Mouse (Mus musculus): ENCODE data around the gene Ptgs1. TPM values are rescaled to one million over a fixed set of nuclear protein-coding genes. Genes with fewer than 3 reads are reported as not detected.

The Ptgs1 gene
- polyA plus RNA-seq, 1 experiment: 0.09 TPM

- no peaks in the 10 kb centered on the region for H3K27me3 ChIP-seq (ENCODE audit: control insufficient read depth)
- no peaks in the 10 kb centered on the region for H3K36me3 ChIP-seq (ENCODE audit: control insufficient read depth)
- H3K9me3 ChIP-seq (ENCODE audit: control insufficient read depth, low read length): no peaks in the 10 kb centered on the region
- TF ChIP-seq TAL1 (IDR thresholded peaks at IDR 0.05; ENCODE audit: low read length): no peak
- TF ChIP-seq GATA1 (IDR thresholded peaks at IDR 0.05; ENCODE audit: low read length): no peak
- H3K4me3 ChIP-seq (replicated peaks): no peak overlapping the region
- no peaks in the 10 kb centered on the region for H3K4me1 ChIP-seq (ENCODE audit: control insufficient read depth)
Observed at GRCm38 (mm10) chr2:36220106-36220505, 10.1 kb upstream of the Ptgs1 start.

- TF ChIP-seq GATA1 (IDR thresholded peaks at IDR 0.05; ENCODE audit: low read length) (no peak), TAL1 (IDR thresholded peaks at IDR 0.05; ENCODE audit: low read length) (no peak)
- no peak overlapping the region for H3K4me3 ChIP-seq (replicated peaks)
- no peaks in the 10 kb centered on the region for H3K9me3 ChIP-seq (ENCODE audit: control insufficient read depth, low read length)
- H3K36me3 ChIP-seq (ENCODE audit: control insufficient read depth): no peaks in the 10 kb centered on the region
- no peaks in the 10 kb centered on the region for H3K4me1 ChIP-seq (ENCODE audit: control insufficient read depth)
- no peaks in the 10 kb centered on the region for H3K27me3 ChIP-seq (ENCODE audit: control insufficient read depth)
Observed at GRCm38 (mm10) chr2:36220891-36221290, 9.3 kb upstream of the Ptgs1 start.

GRCm38 (mm10) chr2:36222168-36222848 lies 7.9 kb upstream of the Ptgs1 start:
- no peaks in the 10 kb centered on the region for H3K9me3 ChIP-seq (ENCODE audit: control insufficient read depth, low read length)
- no peak for TF ChIP-seq TAL1 (IDR thresholded peaks at IDR 0.05; ENCODE audit: low read length)
- no peak for TF ChIP-seq GATA1 (IDR thresholded peaks at IDR 0.05; ENCODE audit: low read length)
- H3K27me3 ChIP-seq (ENCODE audit: control insufficient read depth): no peaks in the 10 kb centered on the region
- no peaks in the 10 kb centered on the region for H3K4me1 ChIP-seq (ENCODE audit: control insufficient read depth)
- no peak overlapping the region for H3K4me3 ChIP-seq (replicated peaks)
- H3K36me3 ChIP-seq (ENCODE audit: control insufficient read depth): no peaks in the 10 kb centered on the region

- no peak overlapping the region for H3K4me3 ChIP-seq (replicated peaks)
- no peaks in the 10 kb centered on the region for H3K36me3 ChIP-seq (ENCODE audit: control insufficient read depth)
- no peaks in the 10 kb centered on the region for H3K27me3 ChIP-seq (ENCODE audit: control insufficient read depth)
- TF ChIP-seq GATA1 (IDR thresholded peaks at IDR 0.05; ENCODE audit: low read length): no peak
- TF ChIP-seq TAL1 (IDR thresholded peaks at IDR 0.05; ENCODE audit: low read length): no peak
- H3K9me3 ChIP-seq (ENCODE audit: control insufficient read depth, low read length): no peaks in the 10 kb centered on the region
- no peaks in the 10 kb centered on the region for H3K4me1 ChIP-seq (ENCODE audit: control insufficient read depth)
Observed at GRCm38 (mm10) chr2:36223436-36223835, 6.8 kb upstream of the Ptgs1 start.

GRCm38 (mm10) chr2:36224153-36224552 lies 6.1 kb upstream of the Ptgs1 start:
- H3K4me1 ChIP-seq (ENCODE audit: control insufficient read depth): no peaks in the 10 kb centered on the region
- TF ChIP-seq TAL1 (IDR thresholded peaks at IDR 0.05; ENCODE audit: low read length) (no peak), GATA1 (IDR thresholded peaks at IDR 0.05; ENCODE audit: low read length) (no peak)
- H3K9me3 ChIP-seq (ENCODE audit: control insufficient read depth, low read length): no peaks in the 10 kb centered on the region
- H3K4me3 ChIP-seq (replicated peaks): no peak overlapping the region
- H3K27me3 ChIP-seq (ENCODE audit: control insufficient read depth): peaks cover 1% of the 10 kb centered on the region
- H3K36me3 ChIP-seq (ENCODE audit: control insufficient read depth): no peaks in the 10 kb centered on the region

- Histone ChIP-seq H3K36me3 (ENCODE audit: control insufficient read depth) (no peaks in the 10 kb centered on the region), H3K27me3 (ENCODE audit: control insufficient read depth) (peaks cover 3% of the 10 kb centered on the region), H3K9me3 (ENCODE audit: control insufficient read depth, low read length) (no peaks in the 10 kb centered on the region), H3K4me3 (replicated peaks) (no peak overlapping the region), H3K4me1 (ENCODE audit: control insufficient read depth) (no peaks in the 10 kb centered on the region)
- no peak for TF ChIP-seq TAL1 (IDR thresholded peaks at IDR 0.05; ENCODE audit: low read length)
- no peak for TF ChIP-seq GATA1 (IDR thresholded peaks at IDR 0.05; ENCODE audit: low read length)
Observed at GRCm38 (mm10) chr2:36224599-36224998, 5.6 kb upstream of the Ptgs1 start.

GRCm38 (mm10) chr2:36230967-36231366 lies 741 bp downstream of the Ptgs1 start:
- Histone ChIP-seq H3K4me1 (ENCODE audit: control insufficient read depth) (peaks cover 6% of the 10 kb centered on the region), H3K36me3 (ENCODE audit: control insufficient read depth) (no peaks in the 10 kb centered on the region), H3K4me3 (replicated peaks) (no peak overlapping the region), H3K9me3 (ENCODE audit: control insufficient read depth, low read length) (no peaks in the 10 kb centered on the region), H3K27me3 (ENCODE audit: control insufficient read depth) (peaks cover 24% of the 10 kb centered on the region)
- TF ChIP-seq TAL1 (IDR thresholded peaks at IDR 0.05; ENCODE audit: low read length): no peak
- no peak for TF ChIP-seq GATA1 (IDR thresholded peaks at IDR 0.05; ENCODE audit: low read length)

- Histone ChIP-seq H3K27me3 (ENCODE audit: control insufficient read depth) (peaks cover 21% of the 10 kb centered on the region), H3K4me1 (ENCODE audit: control insufficient read depth) (peaks cover 7% of the 10 kb centered on the region), H3K9me3 (ENCODE audit: control insufficient read depth, low read length) (no peaks in the 10 kb centered on the region), H3K36me3 (ENCODE audit: control insufficient read depth) (no peaks in the 10 kb centered on the region), H3K4me3 (replicated peaks) (no peak overlapping the region)
- TF ChIP-seq GATA1 (IDR thresholded peaks at IDR 0.05; ENCODE audit: low read length): no peak
- TF ChIP-seq TAL1 (IDR thresholded peaks at IDR 0.05; ENCODE audit: low read length): no peak
Observed at GRCm38 (mm10) chr2:36234526-36235368, 4.5 kb downstream of the Ptgs1 start.

GRCm38 (mm10) chr2:36235917-36236316 lies 5.7 kb downstream of the Ptgs1 start:
- Histone ChIP-seq H3K27me3 (ENCODE audit: control insufficient read depth) (peaks cover 9% of the 10 kb centered on the region), H3K4me3 (replicated peaks) (no peak overlapping the region), H3K9me3 (ENCODE audit: control insufficient read depth, low read length) (no peaks in the 10 kb centered on the region), H3K36me3 (ENCODE audit: control insufficient read depth) (no peaks in the 10 kb centered on the region), H3K4me1 (ENCODE audit: control insufficient read depth) (peaks cover 2% of the 10 kb centered on the region; the same call in 1 of the 2 replicates)
- TF ChIP-seq GATA1 (IDR thresholded peaks at IDR 0.05; ENCODE audit: low read length): no peak
- TF ChIP-seq TAL1 (IDR thresholded peaks at IDR 0.05; ENCODE audit: low read length): no peak
